Mouse (Mus musculus): Measurements from ENCODE around the gene Tmem253. TPM values are rescaled to one million over a fixed set of nuclear protein-coding genes. Genes with fewer than 3 reads are reported as not detected.

The Tmem253 gene
- total and polyA plus RNA-seq, 2 experiments from 2014 or later, result 0.18 to 0.57 TPM

DNA sequence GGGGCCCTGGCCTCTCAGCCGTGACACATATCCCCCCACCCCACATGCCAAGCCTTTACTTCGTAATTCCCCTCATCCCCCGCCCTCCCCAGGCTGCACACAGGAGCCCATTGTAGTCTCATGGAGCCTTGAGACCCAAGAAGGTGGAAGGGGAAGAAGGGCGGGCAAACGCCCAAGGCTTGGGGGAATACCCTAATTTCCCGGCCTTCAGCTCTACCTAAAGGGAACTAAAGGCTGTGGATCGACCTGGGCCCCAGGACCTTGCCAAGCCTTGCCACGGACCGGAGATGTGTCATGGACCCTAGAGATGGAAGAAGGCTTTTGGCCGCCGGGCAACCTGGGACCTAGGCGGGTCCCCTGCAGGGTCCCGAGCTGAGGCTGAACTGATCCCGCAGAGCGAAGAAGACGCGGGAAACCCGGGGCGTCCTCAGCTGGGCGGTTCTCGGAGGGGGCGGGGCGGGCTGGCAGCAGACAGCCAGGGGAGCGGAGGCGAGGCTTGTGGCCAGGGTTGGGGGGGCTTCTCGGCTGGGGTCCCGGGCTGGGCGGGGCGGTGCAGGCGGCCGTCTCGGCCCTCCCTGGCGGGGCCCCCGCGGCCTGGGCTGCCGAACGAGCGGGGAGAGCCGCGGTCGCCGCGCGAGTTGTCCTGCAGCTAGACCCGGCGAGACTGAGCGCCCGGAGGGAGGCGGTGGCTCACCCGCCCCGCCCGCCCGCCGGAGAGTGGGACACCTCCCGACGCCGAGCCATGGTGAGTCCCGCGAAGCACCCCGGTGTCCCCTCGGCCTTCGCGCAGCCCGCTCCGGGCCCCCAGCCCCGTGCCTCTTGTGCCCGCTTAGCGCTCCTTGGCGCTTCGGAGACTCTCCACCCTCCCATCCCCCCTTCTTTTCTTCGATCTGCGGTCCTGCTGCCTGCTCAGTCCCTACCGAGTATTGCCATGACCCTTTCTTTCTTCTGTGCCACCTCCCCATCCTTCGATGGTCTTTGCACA is 30.9 kb upstream of the Tmem253 start, which contains the start of gene Arhgef40:
Gene Arhgef40, plus strand, starts transcription at position 473 of the 985 bp plus-strand sequence.
- TF ChIP-seq EP300 (IDR thresholded peaks at IDR 0.05; ENCODE audit: low read depth) (no peak), CTCF (IDR thresholded peaks at IDR 0.05; ENCODE audit: low read depth) (no peak)
- Histone ChIP-seq H3K4me3 (ENCODE audit: low read depth, low read length) (peak within 1 kb of the TSS; percentile 81), H3K36me3 (replicated peaks; ENCODE audit: control insufficient read depth, insufficient read depth, low read length) (peaks cover 7% of the 10 kb centered on the region), H3K4me1 (ENCODE audit: control insufficient read depth, insufficient read depth) (no peaks in the 10 kb centered on the region; the same call in none of the 2 replicates), H3K4me2 (ENCODE audit: low read depth, low read length) (peak within 1 kb of the TSS; percentile 95), H3K27ac (ENCODE audit: low read depth) (peak within 1 kb of the TSS; percentile 83), H3K9me3 (replicated peaks; ENCODE audit: control insufficient read depth, low read length) (no peaks in the 10 kb centered on the region), H3K9ac (replicated peaks; ENCODE audit: low read depth, low read length) (peak within 1 kb of the TSS; percentile 83), H3K27me3 (ENCODE audit: control insufficient read depth, insufficient read depth, low read length) (no peaks in the 10 kb centered on the region)
- ATAC-seq (ENCODE audit: insufficient read depth, low read depth) (peak; percentile 81), DNase-seq (ENCODE audit: low spot score) (peak; percentile 68)
- WGBS, result 1% methylated on average over 49 of the region's 74 CpGs

DNA sequence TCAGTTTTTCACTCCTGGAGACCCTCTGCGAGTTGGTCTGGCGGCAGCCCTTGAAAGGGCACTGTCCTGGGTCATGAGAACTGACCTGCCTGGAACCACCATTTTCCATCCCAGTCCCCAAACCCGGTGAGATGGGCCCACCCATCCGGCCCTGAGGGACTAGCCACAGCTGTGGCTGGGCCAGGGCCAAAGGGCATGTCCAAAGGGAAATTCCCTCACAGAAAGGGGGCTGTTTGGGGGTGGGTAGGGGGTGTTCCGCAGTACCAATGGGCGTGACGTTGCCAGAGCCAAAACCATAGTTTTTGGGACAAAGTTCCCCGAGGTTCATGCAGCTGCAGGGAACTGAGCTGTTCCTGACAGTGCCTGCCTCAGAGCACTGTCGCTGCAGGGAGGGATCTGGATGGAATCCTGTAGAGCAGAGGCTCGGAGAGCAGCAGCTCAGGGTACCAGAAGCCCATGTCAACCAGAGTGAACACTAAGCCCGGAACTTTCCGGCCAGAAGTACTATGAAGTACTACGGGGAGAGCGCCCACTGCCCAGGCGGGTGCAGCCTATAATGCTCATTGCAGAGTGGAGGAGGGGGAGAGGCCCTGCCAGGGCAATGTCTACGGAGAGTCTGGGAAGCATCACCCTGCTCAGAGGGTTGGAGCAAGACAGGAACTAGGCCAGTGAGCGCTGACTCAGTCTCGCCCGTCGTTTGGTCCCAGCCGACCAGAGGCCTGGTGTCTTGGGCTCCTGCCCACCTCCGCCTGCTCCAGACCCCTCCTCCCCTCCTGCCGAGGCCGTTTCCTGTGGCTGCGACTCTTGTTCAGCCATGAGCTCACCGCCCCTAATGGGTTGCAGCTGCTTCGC is 29.9 kb upstream of the Tmem253 start:
- DNase-seq (ENCODE audit: low spot score) (peak; percentile 77), ATAC-seq (ENCODE audit: insufficient read depth, low read depth) (peak; percentile 78)
- Histone ChIP-seq H3K4me1 (ENCODE audit: control insufficient read depth, insufficient read depth) (no peaks in the 10 kb centered on the region; the same call in none of the 2 replicates), H3K9ac (replicated peaks; ENCODE audit: low read depth, low read length) (peak overlapping the region; percentile 83), H3K4me2 (ENCODE audit: low read depth, low read length) (peak overlapping the region; percentile 95), H3K36me3 (replicated peaks; ENCODE audit: control insufficient read depth, insufficient read depth, low read length) (peaks cover 16% of the 10 kb centered on the region), H3K27ac (ENCODE audit: low read depth) (peak overlapping the region; percentile 83), H3K4me3 (ENCODE audit: low read depth, low read length) (peak overlapping the region; percentile 81), H3K9me3 (replicated peaks; ENCODE audit: control insufficient read depth, low read length) (no peaks in the 10 kb centered on the region), H3K27me3 (ENCODE audit: control insufficient read depth, insufficient read depth, low read length) (no peaks in the 10 kb centered on the region)
- WGBS, result 1% methylated on average over 27 of the region's 27 CpGs
- TF ChIP-seq EP300 (IDR thresholded peaks at IDR 0.05; ENCODE audit: low read depth) (no peak), CTCF (IDR thresholded peaks at IDR 0.05; ENCODE audit: low read depth) (no peak)

DNA sequence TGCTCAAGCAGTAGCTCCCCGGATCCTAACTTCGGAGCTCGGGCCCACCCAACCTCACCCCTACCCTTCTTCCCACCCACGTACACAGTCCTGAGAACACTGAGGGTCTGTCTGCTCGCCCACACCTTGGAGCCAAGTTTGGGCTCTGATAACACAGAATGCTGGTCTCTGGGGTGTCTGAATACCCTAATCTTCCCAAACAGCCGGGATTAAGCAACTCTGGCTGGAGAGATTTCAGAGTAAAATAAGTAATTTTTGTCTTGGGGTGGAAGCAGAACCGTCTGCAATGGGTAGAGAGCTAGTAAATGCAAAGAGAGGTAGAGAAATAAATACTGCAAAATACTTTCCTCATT is 29.3 kb upstream of the Tmem253 start:
- no peaks in the 10 kb centered on the region for H3K27me3 ChIP-seq (ENCODE audit: control insufficient read depth, insufficient read depth, low read length)
- H3K27ac ChIP-seq (ENCODE audit: low read depth), result peak overlapping the region; percentile 83
- peak overlapping the region; percentile 83; the same call in 1 of the 2 replicates for H3K9ac ChIP-seq (replicated peaks; ENCODE audit: low read depth, low read length)
- WGBS, result 13% methylated on average over 7 of the region's 7 CpGs
- DNase-seq (ENCODE audit: low spot score), result no peak
- no peaks in the 10 kb centered on the region for H3K9me3 ChIP-seq (replicated peaks; ENCODE audit: control insufficient read depth, low read length)
- H3K4me3 ChIP-seq (ENCODE audit: low read depth, low read length), result peak overlapping the region; percentile 81
- TF ChIP-seq EP300 (IDR thresholded peaks at IDR 0.05; ENCODE audit: low read depth), result no peak
- peaks cover 22% of the 10 kb centered on the region for H3K36me3 ChIP-seq (replicated peaks; ENCODE audit: control insufficient read depth, insufficient read depth, low read length)
- no peaks in the 10 kb centered on the region; the same call in none of the 2 replicates for H3K4me1 ChIP-seq (ENCODE audit: control insufficient read depth, insufficient read depth)
- peak overlapping the region; percentile 95 for H3K4me2 ChIP-seq (ENCODE audit: low read depth, low read length)
- ATAC-seq (ENCODE audit: insufficient read depth, low read depth), result no peak

GRCm38 (mm10) chr14:51987177-51987576 is 28.3 kb upstream of the Tmem253 start:
- Histone ChIP-seq H3K27me3 (ENCODE audit: control insufficient read depth, insufficient read depth, low read length) (no peaks in the 10 kb centered on the region), H3K36me3 (replicated peaks; ENCODE audit: control insufficient read depth, insufficient read depth, low read length) (peaks cover 32% of the 10 kb centered on the region), H3K4me2 (ENCODE audit: low read depth, low read length) (no peak overlapping the region), H3K27ac (ENCODE audit: low read depth) (peak overlapping the region; percentile 83; the same call in 1 of the 2 replicates), H3K9me3 (replicated peaks; ENCODE audit: control insufficient read depth, low read length) (no peaks in the 10 kb centered on the region), H3K9ac (replicated peaks; ENCODE audit: low read depth, low read length) (no peak overlapping the region), H3K4me1 (ENCODE audit: control insufficient read depth, insufficient read depth) (no peaks in the 10 kb centered on the region; the same call in none of the 2 replicates), H3K4me3 (ENCODE audit: low read depth, low read length) (no peak overlapping the region)
- 84% methylated on average over 6 of the region's 6 CpGs for WGBS
- ATAC-seq (ENCODE audit: insufficient read depth, low read depth) (no peak), DNase-seq (ENCODE audit: low spot score) (no peak)
- TF ChIP-seq CTCF (IDR thresholded peaks at IDR 0.05; ENCODE audit: low read depth) (no peak), EP300 (IDR thresholded peaks at IDR 0.05; ENCODE audit: low read depth) (no peak)

DNA sequence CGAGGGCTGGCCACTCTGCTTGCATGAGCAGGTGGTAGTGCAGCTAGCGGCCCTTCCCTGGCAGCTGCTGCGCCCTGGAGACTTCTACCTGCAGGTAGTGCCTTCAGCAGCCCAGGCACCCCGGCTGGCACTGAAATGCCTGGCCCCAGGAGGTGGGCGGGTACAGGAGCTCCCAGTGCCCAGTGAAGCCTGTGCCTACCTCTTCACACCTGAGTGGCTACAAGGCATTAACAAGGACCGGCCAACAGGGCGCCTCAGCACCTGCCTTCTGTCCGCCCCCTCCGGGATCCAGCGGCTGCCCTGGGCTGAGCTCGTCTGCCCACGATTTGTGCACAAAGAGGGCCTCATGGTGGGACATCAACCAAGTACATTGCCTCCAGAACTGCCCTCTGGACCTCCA is 26.7 kb upstream of the Tmem253 start:
- no peak for DNase-seq (ENCODE audit: low spot score)
- no peak overlapping the region for H3K9ac ChIP-seq (replicated peaks; ENCODE audit: low read depth, low read length)
- H3K4me2 ChIP-seq (ENCODE audit: low read depth, low read length), result no peak overlapping the region
- WGBS, result 82% methylated on average over 11 of the region's 12 CpGs
- no peak for ATAC-seq (ENCODE audit: insufficient read depth, low read depth)
- H3K27ac ChIP-seq (ENCODE audit: low read depth), result no peak overlapping the region
- no peaks in the 10 kb centered on the region; the same call in none of the 2 replicates for H3K4me1 ChIP-seq (ENCODE audit: control insufficient read depth, insufficient read depth)
- TF ChIP-seq EP300 (IDR thresholded peaks at IDR 0.05; ENCODE audit: low read depth) (no peak), CTCF (IDR thresholded peaks at IDR 0.05; ENCODE audit: low read depth) (no peak)
- peaks cover 48% of the 10 kb centered on the region for H3K36me3 ChIP-seq (replicated peaks; ENCODE audit: control insufficient read depth, insufficient read depth, low read length)
- H3K9me3 ChIP-seq (replicated peaks; ENCODE audit: control insufficient read depth, low read length), result no peaks in the 10 kb centered on the region
- no peak overlapping the region for H3K4me3 ChIP-seq (ENCODE audit: low read depth, low read length)
- no peaks in the 10 kb centered on the region for H3K27me3 ChIP-seq (ENCODE audit: control insufficient read depth, insufficient read depth, low read length)
